Mouse (Mus musculus) inflammation-experienced regulatory T-cells, adult 6 months (primary cell): ENCODE data around the gene Pank4. TPM values are rescaled to one million over a fixed set of nuclear protein-coding genes. Genes with fewer than 3 reads are reported as not detected.

Experiments
- ATAC-seq: one replicate; pipeline ENCODE4 v1.8.0; 2017
- polyA plus RNA-seq, 3 experiments: library from polyadenylated mRNA; unstranded; fragments of 100-300 nt; shearing (Covaris generic); gene quantifications; one replicate each; pipeline ENCODE4 v1.2.1; 2017

The Pank4 gene
- polyA plus RNA-seq, result 10 to 100 TPM; 22.1 to 59.6 (median 49.1) TPM

GRCm38 (mm10) chr4:154963901-154964580 is at the start of gene Pank4:
TSS of gene Pank4 (plus strand) at chr4:154964123.
- ATAC-seq, result peak; percentile 74

GRCm38 (mm10) chr4:154914252-154914651 is 49.7 kb upstream of the Pank4 start:
- no peak for ATAC-seq

DNA sequence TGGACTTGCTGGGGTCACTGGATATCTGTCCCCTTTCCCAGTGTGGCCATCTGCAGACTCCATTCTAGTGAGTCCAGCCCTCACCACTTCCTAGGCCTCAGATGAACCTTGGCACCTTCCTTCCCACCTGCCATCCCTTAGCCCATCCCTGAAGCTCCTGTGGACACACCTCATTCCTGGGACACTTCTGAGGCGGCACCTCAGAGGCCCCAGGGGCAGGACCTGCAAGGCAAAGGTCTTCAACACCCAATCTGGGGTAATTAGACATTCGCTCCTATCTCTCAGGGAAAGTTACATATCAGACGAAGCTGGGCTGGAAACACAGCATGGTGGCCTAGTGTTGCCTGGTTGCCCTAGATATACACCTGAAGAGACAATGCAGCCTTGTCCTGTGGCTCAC is 49.2 kb upstream of the Pank4 start:
- no peak for ATAC-seq

DNA sequence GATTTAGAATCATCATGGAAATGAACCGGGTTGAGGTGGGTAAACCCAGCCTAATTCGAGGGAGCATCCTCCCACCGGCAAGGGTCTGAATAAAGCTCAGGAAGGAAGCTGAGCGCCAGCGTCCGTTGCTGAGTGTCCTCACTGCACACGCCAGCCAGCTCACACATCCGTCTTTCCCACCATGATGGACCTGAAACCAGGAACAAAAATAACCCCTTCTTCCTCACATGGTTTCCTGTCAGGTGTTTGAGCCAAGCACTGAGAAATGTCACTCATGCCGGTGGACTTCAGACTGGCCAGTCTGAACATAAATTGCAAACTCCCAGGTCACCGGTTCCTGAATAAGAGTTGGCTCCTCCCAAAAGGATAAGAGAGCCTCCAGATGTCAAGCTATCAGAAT is 48.6 kb upstream of the Pank4 start:
- ATAC-seq, result no peak

- ATAC-seq, result no peak
Measured at GRCm38 (mm10) chr4:154916662-154917061, 47.3 kb upstream of the Pank4 start.

- ATAC-seq, result no peak
Measured at GRCm38 (mm10) chr4:154922291-154922690, 41.6 kb upstream of the Pank4 start.

DNA sequence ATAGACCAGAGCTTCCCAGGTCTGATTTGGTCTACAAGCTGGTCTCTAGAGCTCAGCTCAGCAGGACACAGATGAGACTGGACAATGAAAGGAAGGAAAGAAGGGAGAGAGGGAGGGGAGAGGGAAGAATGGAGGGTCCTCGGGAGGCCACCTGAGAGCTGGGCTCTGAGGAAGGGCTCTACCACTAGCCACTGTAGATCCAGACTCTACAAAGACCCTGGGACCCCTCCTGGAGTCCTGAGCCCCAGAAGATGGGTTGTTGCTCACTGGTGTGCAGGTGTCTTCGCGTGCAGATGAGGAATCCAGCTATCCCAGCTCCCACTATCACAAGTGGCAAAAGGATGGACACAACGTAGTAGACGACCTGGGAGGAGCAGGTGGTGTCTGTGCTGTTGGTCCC is 41.0 kb upstream of the Pank4 start:
- no peak for ATAC-seq

- ATAC-seq, result no peak
Measured at GRCm38 (mm10) chr4:154925413-154925812, 38.5 kb upstream of the Pank4 start.

- no peak for ATAC-seq
Measured at GRCm38 (mm10) chr4:154926969-154927898, 36.7 kb upstream of the Pank4 start.

- ATAC-seq, result peak; percentile 86
Measured at GRCm38 (mm10) chr4:154927899-154928337, 36.0 kb upstream of the Pank4 start.

DNA sequence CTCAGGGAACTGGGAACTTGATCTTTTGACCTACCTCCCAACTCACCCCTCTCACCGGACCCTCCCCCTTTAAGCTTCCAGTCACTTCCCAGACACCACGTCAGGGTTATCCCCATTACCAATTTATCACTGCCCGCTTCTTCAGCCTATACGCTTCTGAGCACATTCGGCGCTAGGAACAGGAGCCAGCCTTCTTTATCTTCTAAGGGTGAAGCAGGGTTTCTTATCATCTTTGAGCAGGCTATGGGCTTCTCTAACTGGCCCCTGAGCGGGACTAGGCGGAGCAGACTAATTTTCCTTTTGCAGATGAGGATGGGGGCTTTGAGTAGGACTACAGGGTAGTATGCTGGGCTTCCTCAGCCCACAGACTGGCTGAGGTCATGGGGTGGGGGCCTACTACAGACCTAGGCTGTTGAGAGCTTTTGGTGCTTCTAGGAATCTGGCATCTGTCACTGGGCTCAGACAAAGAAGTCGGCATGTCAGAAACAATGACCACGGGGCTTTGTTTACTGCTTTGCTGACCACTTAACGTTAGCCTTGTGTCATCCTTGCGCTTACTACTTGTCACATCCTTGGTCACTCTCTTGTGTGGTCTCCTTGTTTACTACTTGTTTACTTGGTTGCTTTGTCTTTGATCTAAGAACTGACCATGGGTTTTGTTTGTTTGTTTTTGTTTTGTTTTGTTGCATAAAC is 35.4 kb upstream of the Pank4 start, which contains the start of gene Tnfrsf14:
TSS of gene Tnfrsf14 (minus strand) at position 169 of the 693 bp plus-strand sequence.
- ATAC-seq, result peak; percentile 16

DNA sequence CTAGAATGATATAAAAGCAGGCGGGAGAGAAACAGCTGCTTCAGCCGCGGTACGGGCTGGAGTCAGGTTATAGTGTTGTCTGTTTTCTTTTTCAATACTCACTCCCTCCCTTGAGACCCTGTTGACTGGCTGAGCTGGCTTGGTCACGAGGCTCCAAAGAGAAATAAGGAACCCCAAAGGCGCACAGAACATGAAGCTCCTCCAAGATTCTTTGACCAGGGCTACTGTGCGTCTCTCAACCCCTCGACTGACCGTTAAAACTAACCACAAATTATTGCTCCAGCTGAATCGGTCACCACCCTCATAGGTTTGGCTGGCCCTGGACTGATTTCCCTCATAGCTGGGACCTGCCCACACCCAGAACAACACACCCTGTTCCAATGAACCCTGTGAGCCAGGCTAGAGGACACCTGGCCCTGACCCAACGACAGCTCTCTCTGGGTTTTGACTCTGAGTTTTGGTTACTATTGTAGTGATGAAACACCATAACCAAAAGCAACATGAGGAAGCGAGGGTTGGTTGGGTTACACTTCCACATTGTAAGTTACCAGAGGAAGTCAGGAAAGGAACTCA is 34.7 kb upstream of the Pank4 start:
- no peak for ATAC-seq

DNA sequence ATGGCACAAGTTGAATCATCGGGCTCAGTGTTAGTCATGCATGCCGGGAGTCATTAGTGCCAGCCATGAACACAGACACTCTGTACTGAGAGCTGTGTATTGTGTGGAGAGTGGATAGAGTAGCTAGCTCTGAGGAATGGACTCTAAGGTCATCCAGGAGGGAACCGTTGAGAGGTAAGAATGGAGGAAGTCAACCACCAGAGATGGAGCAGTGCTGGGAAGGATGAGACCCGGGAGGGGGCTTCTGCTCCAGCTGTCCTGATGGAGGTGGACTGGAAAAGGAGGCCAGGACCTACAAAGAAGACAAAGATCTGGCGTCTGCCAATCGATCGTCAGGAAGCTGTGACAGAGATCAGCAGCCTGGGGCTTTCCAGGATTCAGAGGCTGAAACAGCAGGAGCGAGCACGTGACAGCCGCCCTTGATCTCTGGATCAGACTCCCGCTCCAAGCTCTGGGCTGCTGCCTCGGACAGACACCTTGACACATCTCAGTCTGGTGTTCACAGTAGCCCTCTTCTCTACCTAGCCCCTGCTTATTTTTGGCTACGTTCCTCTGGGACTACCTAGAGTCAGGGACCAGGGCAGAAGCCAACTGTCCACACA is 30.5 kb upstream of the Pank4 start:
- ATAC-seq, result no peak

GRCm38 (mm10) chr4:154934800-154935199 is 29.1 kb upstream of the Pank4 start:
- ATAC-seq, result no peak

DNA sequence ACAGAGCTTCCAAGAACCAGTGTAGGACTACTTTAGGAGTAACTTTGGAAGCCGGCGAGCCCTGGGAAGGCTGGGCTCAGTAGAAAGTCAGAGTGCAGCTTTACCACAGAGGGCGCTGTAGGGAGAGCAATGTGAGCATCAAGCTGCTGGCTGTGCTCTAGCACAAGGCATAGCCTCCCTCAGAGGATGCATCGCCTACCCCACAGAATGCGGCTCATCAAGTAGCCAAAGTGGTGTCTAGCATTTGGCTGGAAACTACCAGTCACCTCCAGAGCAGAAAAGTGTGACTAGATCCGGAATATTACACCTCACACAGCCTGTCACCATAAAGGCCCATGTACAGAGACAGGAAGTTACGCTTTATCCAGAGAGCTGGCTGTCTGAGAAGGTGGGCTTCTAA is 28.1 kb upstream of the Pank4 start:
- peak; percentile 56 for ATAC-seq

DNA sequence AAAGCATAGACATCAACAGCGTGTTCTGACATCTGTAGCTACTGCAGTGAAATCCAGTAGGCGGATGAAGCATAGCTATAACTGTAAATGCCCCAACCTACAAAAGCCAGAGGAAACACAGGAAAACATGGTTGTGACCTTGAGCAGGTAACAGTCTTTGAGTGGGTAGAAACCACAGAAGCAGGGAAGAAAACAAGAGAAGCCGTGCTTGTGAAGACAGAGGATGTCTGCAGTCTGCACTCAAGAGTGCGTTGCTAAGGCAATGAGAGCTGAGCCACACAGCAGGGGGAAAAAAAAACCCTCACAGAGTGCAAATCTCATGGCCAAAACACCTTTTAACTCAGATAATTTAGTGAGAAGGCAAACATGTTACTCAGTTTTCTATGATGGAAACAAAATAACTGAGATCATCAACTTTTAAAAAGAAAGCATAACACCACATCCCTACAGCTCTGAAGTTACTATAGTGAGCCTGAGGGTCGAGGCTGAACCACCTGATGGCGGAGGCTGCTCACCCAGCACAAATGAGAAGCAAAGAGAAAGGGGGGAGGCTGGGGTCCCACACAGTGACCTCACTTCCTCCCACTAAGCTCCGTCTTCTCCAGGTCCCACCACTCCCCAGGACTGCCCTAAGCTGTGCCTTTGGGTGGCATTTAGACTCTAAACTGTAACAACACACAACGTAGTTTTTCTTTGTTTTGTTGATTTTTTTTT is 27.2 kb upstream of the Pank4 start:
- ATAC-seq, result peak; percentile 86

DNA sequence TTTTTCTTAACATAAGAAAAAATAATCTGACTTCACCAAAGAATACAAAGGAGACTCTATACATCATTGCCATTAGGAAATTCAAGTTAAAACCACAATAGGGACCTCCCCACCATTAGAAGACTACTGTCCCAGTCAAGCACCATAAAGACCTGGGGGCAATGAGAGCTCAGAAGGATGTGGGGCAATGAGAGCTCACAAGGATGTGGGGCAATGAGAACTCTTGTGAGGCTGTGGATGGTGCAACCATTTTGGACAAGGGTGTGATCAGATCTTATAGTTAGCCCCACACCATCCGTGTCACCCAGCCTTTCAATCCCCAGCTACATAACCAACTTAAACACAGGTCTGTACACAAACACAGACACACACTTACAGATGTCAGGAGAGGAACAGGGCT is 26.2 kb upstream of the Pank4 start:
- ATAC-seq, result no peak

DNA sequence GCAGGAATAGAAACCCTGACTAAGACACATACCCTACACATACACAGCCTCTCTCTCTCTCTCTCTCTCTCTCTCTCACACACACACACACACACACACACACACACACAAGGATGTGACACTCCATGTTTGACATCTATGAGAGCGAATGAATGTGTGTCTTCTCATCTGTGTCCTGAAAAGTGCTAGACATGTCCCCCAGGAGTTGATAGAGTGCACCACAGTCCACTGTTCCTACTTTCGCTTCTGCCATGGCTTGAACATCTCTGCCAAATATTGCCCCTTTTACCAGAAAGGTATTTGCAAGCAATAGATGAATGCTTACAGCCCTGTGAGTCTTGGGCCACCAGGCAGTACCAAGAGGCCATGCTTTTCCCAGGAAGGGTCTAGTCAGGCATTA is 23.8 kb upstream of the Pank4 start:
- ATAC-seq, result no peak

GRCm38 (mm10) chr4:154941831-154942230 is 22.1 kb upstream of the Pank4 start:
- ATAC-seq, result no peak

DNA sequence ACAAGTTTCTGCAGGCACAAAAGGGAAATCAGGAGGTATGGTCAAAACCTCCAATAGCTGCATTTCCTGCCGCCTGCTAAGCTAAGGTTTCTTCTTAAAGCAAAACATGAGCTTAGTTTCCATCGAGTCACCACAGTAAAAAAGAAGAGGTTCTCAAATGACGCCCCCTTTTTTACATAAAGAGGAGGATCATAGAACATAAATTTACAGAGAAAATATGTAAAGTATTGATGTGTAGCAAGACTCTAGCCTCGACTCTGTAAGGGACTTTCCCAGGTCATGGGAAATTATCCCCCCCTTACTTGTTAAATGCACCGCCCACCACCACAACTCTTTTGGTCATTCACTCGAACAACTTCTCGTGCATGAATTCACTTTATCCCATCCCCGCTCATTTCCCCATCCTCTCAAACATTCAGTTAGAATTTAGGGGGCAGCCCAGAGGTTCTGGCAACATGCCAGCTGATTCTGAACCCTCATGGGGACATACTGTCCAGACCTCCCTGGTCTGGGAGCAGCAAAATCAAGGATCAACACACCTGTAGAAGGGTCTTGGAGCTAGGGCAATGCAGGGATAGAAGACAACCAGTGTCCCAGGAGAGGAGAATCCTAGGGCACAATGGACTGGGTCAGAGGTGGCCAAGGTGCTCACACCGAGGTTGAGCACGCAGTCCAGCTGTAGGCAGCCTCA is 21.1 kb upstream of the Pank4 start:
- ATAC-seq, result peak; percentile 72
